ENCODE assay signal across 11 mouse cellular contexts in genomic region chr2:49788643-49789042, GRCm38 (mm10). TPM values are rescaled to one million over a fixed set of nuclear protein-coding genes. Genes with fewer than 3 reads are reported as not detected.
A peak's percentile ranks its signal among the peaks of the same experiment; 100 is the strongest.
DNase-seq lines count a peak whose midpoint lies in the region; ATAC-seq lines count a peak whose summit lies in the region.
"Had no signal": no experiment of that assay in that cellular context is flagged by ENCODE, and none has a peak within 500 bp of the region (broad histone marks: within the 10 kb centered on the region; RNA-seq: fewer than 3 reads in every experiment).

No protein-coding gene starts in this region.

- no peak for ATAC-seq in forebrain, embryonic 12.5 days (ENCODE audit: low FRiP score)
- no peak for ATAC-seq in forebrain, embryonic 16.5 days
- no peak for ATAC-seq in kidney, embryonic 14.5 days (ENCODE audit: low FRiP score, low TSS enrichment)
- no peak for ATAC-seq in embryonic facial prominence, embryonic 15.5 days (ENCODE audit: insufficient number of reproducible peaks, low FRiP score, low TSS enrichment, low read depth)
- no peak for ATAC-seq in limb, embryonic 15.5 days (ENCODE audit: insufficient number of reproducible peaks, low FRiP score, low TSS enrichment, low read depth)

- 17% methylated on average over 3 of the region's 3 CpGs for WGBS in forebrain, embryonic 12.5 days
- WGBS in forebrain, embryonic 16.5 days = 28% methylated on average over 3 of the region's 3 CpGs
- 9% methylated on average over 3 of the region's 3 CpGs for WGBS in kidney, embryonic 14.5 days
- WGBS in embryonic facial prominence, embryonic 15.5 days = 26% methylated on average over 3 of the region's 3 CpGs
- WGBS in limb, embryonic 15.5 days = 14% methylated on average over 3 of the region's 3 CpGs

- DNase-seq in kidney, postnatal 36 days = no peak
- no peak for DNase-seq in urinary bladder, adult 18-20 months (ENCODE audit: low spot score in 2 of 2)
- DNase-seq in testis, postnatal 14 days (ENCODE audit: low spot score) = no peak
- DNase-seq: gastrocnemius, adult 2 months; kidney, adult 9 months had no signal

- H3K27ac ChIP-seq in forebrain, embryonic 12.5 days = no peak overlapping the region
- H3K27ac ChIP-seq in forebrain, embryonic 16.5 days (ENCODE audit: low read length) = no peak overlapping the region
- H3K27ac ChIP-seq in kidney, embryonic 14.5 days (ENCODE audit: low read depth, low read length) = no peak overlapping the region
- H3K27ac ChIP-seq in embryonic facial prominence, embryonic 15.5 days (replicated peaks) = no peak overlapping the region
- no peak overlapping the region for H3K27ac ChIP-seq in limb, embryonic 15.5 days
- H3K27ac ChIP-seq: gastrocnemius, adult 2 months; liver, embryonic 15.5 days had no signal

- no peaks in the 10 kb centered on the region; the same call in 1 of the 2 replicates for H3K9me3 ChIP-seq in forebrain, embryonic 12.5 days
- no peaks in the 10 kb centered on the region for H3K9me3 ChIP-seq in forebrain, embryonic 16.5 days (ENCODE audit: control insufficient read depth, low read length)
- no peaks in the 10 kb centered on the region for H3K9me3 ChIP-seq in kidney, embryonic 14.5 days (ENCODE audit: control insufficient read depth, low read length)
- H3K9me3 ChIP-seq in embryonic facial prominence, embryonic 15.5 days (replicated peaks) = no peaks in the 10 kb centered on the region
- H3K9me3 ChIP-seq in limb, embryonic 15.5 days = no peaks in the 10 kb centered on the region
- H3K9me3 ChIP-seq: liver, embryonic 15.5 days had no signal

- peaks cover 48% of the 10 kb centered on the region for H3K27me3 ChIP-seq in forebrain, embryonic 12.5 days
- peaks cover 5% of the 10 kb centered on the region; the same call in 1 of the 2 replicates for H3K27me3 ChIP-seq in forebrain, embryonic 16.5 days (replicated peaks; ENCODE audit: control insufficient read depth, insufficient read depth, low read length)
- H3K27me3 ChIP-seq in kidney, embryonic 14.5 days (ENCODE audit: control insufficient read depth, insufficient read depth, low read length) = peaks cover 11% of the 10 kb centered on the region; the same call in 1 of the 2 replicates
- H3K27me3 ChIP-seq in embryonic facial prominence, embryonic 15.5 days = peaks cover 20% of the 10 kb centered on the region
- peaks cover 25% of the 10 kb centered on the region for H3K27me3 ChIP-seq in limb, embryonic 15.5 days

- H3K4me1 ChIP-seq in forebrain, embryonic 12.5 days = peaks cover 9% of the 10 kb centered on the region
- H3K4me1 ChIP-seq in forebrain, embryonic 16.5 days (replicated peaks; ENCODE audit: control insufficient read depth, insufficient read depth, low read length) = peaks cover 10% of the 10 kb centered on the region
- H3K4me1 ChIP-seq in kidney, embryonic 14.5 days (ENCODE audit: control insufficient read depth, insufficient read depth, low read length) = 0 out of 2 replicates have a peak, but pooled peaks cover 3% of the 10 kb centered on the region
- H3K4me1 ChIP-seq in embryonic facial prominence, embryonic 15.5 days = peaks cover 7% of the 10 kb centered on the region; the same call in 1 of the 2 replicates
- H3K4me1 ChIP-seq in limb, embryonic 15.5 days = peaks cover 16% of the 10 kb centered on the region

- H3K9ac ChIP-seq in forebrain, embryonic 12.5 days = no peak overlapping the region
- H3K9ac ChIP-seq in forebrain, embryonic 16.5 days (replicated peaks; ENCODE audit: low read depth, low read length) = no peak overlapping the region
- H3K9ac ChIP-seq in kidney, embryonic 14.5 days (ENCODE audit: low read depth, low read length) = no peak overlapping the region
- H3K9ac ChIP-seq in embryonic facial prominence, embryonic 15.5 days = no peak overlapping the region
- H3K9ac ChIP-seq in limb, embryonic 15.5 days = no peak overlapping the region
- H3K9ac ChIP-seq: liver, embryonic 15.5 days had no signal

- 0 out of 2 replicates have a peak overlapping the region, but pooled peaks have one; percentile 100 for H3K4me2 ChIP-seq in forebrain, embryonic 12.5 days
- no peak overlapping the region for H3K4me2 ChIP-seq in forebrain, embryonic 16.5 days (ENCODE audit: low read length)
- peak overlapping the region; percentile 98 for H3K4me2 ChIP-seq in kidney, embryonic 14.5 days (replicated peaks; ENCODE audit: low read depth, low read length)
- H3K4me2 ChIP-seq in embryonic facial prominence, embryonic 15.5 days (replicated peaks) = peak overlapping the region; percentile 98; the same call in 1 of the 2 replicates
- H3K4me2 ChIP-seq in limb, embryonic 15.5 days = peak overlapping the region; percentile 100

- no peak overlapping the region for H3K4me3 ChIP-seq in forebrain, embryonic 12.5 days (replicated peaks)
- no peak overlapping the region for H3K4me3 ChIP-seq in forebrain, embryonic 16.5 days (replicated peaks; ENCODE audit: low read length)
- peak overlapping the region; percentile 70; the same call in 1 of the 2 replicates for H3K4me3 ChIP-seq in kidney, embryonic 14.5 days (ENCODE audit: low read length)
- H3K4me3 ChIP-seq in embryonic facial prominence, embryonic 15.5 days (replicated peaks) = peak overlapping the region; percentile 58
- H3K4me3 ChIP-seq in limb, embryonic 15.5 days = no peak overlapping the region

- no peaks in the 10 kb centered on the region for H3K36me3 ChIP-seq in forebrain, embryonic 12.5 days (replicated peaks)
- no peaks in the 10 kb centered on the region for H3K36me3 ChIP-seq in forebrain, embryonic 16.5 days (ENCODE audit: control insufficient read depth, insufficient read depth)
- H3K36me3 ChIP-seq in kidney, embryonic 14.5 days (ENCODE audit: control insufficient read depth, insufficient read depth, low read length) = no peaks in the 10 kb centered on the region
- no peaks in the 10 kb centered on the region for H3K36me3 ChIP-seq in embryonic facial prominence, embryonic 15.5 days
- no peaks in the 10 kb centered on the region for H3K36me3 ChIP-seq in limb, embryonic 15.5 days
- H3K36me3 ChIP-seq: liver, embryonic 15.5 days had no signal

RNA-seq across cellular contexts. Expression of gene Lypd6b, which starts 1.2 kb away (rescaled TPM):
- polyA plus RNA-seq in forebrain, embryonic 12.5 days (2016; fragmentation: Nextera tagmentation; extraction: Ambion mirVana) = 1.6 and 2.3 TPM in 2 replicates
- polyA plus RNA-seq in forebrain, embryonic 16.5 days (2015; fragmentation: Nextera tagmentation; extraction: Ambion mirVana) = 8.7 and 12.4 TPM in 2 replicates
- polyA plus RNA-seq in kidney, embryonic 14.5 days (2014; fragmentation: Nextera tagmentation; extraction: Ambion mirVana) = 8.4 and 11.4 TPM in 2 replicates
- polyA plus RNA-seq in embryonic facial prominence, embryonic 15.5 days (2015; fragmentation: Nextera tagmentation; extraction: Ambion mirVana) = 12.0 and 12.5 TPM in 2 replicates
- 15.8 and 18.7 TPM in 2 replicates for polyA plus RNA-seq in limb, embryonic 15.5 days (2015; fragmentation: Nextera tagmentation; extraction: Ambion mirVana)
- polyA plus RNA-seq: liver, embryonic 15.5 days had no signal

Comparison
In these comparisons a context has a peak if more than half of its experiments do, and no peak if none do; other contexts are left out.
1. H3K4me3 ChIP-seq: peak in kidney, embryonic 14.5 days (single experiment) and embryonic facial prominence, embryonic 15.5 days (single experiment); none in forebrain, embryonic 12.5 days (single experiment), forebrain, embryonic 16.5 days (single experiment) and limb, embryonic 15.5 days (single experiment).